Mouse (Mus musculus): ENCODE measurements around the gene AU018091. TPM values are rescaled to one million over a fixed set of nuclear protein-coding genes. Genes with fewer than 3 reads are reported as not detected.
"Not testable (repeated sequence)": the region's sequence is repeated elsewhere in the genome, so short reads cannot be mapped to it uniquely, and the experiment has no call there.

Gene AU018091
- total RNA-seq, 2 experiments from 2014 or later, result not detected

GRCm38 (mm10) chr7:3168296-3168695 lies 707 bp downstream of the AU018091 start:
- DNase-seq (ENCODE audit: low spot score in 2 of 2), result no peak

GRCm38 (mm10) chr7:3166270-3166669 lies 2.7 kb downstream of the AU018091 start:
- no peak for DNase-seq (ENCODE audit: low spot score in 2 of 2)

GRCm38 (mm10) chr7:3164991-3165390 lies 4.0 kb downstream of the AU018091 start:
- no peak for DNase-seq (ENCODE audit: low spot score in 2 of 2)

GRCm38 (mm10) chr7:3164381-3164780 lies 4.6 kb downstream of the AU018091 start:
- DNase-seq (ENCODE audit: low spot score in 2 of 2), result no peak

- no peak for DNase-seq (ENCODE audit: low spot score in 2 of 2)
Observed at GRCm38 (mm10) chr7:3150376-3150775, 18.6 kb downstream of the AU018091 start.

- DNase-seq (ENCODE audit: low spot score in 2 of 2), result no peak
Observed at GRCm38 (mm10) chr7:3146072-3146471, 22.9 kb downstream of the AU018091 start.

GRCm38 (mm10) chr7:3143329-3143728 lies 25.7 kb downstream of the AU018091 start:
- no peak for DNase-seq (ENCODE audit: low spot score in 2 of 2)

GRCm38 (mm10) chr7:3135606-3136005 lies 33.4 kb downstream of the AU018091 start:
- DNase-seq (ENCODE audit: low spot score in 2 of 2), result no peak

GRCm38 (mm10) chr7:3134654-3135053 lies 34.3 kb downstream of the AU018091 start:
- DNase-seq (ENCODE audit: low spot score in 2 of 2), result no peak

GRCm38 (mm10) chr7:3130342-3130741 lies 38.7 kb downstream of the AU018091 start:
- no peak for DNase-seq (ENCODE audit: low spot score in 2 of 2)

- not testable (repeated sequence) for DNase-seq (ENCODE audit: low spot score in 2 of 2)
Observed at GRCm38 (mm10) chr7:3128564-3128963, 40.4 kb downstream of the AU018091 start.

- not testable (repeated sequence) for DNase-seq (ENCODE audit: low spot score in 2 of 2)
Observed at GRCm38 (mm10) chr7:3111193-3111592, 57.8 kb downstream of the AU018091 start.

- DNase-seq (ENCODE audit: low spot score in 2 of 2), result not testable (repeated sequence)
Observed at GRCm38 (mm10) chr7:3106516-3107077, 62.4 kb downstream of the AU018091 start.

Small RNA genes within 50 kb of the gene (microRNA-seq; reads per million reads assigned to microRNA genes)
- gene Mir290a (ENCODE audit: borderline number of aligned reads in 2 of 2), result 0 reads per million in 2 experiments
- gene Mir290b (ENCODE audit: borderline number of aligned reads in 2 of 2), result 0 reads per million in 2 experiments
- 1.8 to 3.8 reads per million in 2 experiments for gene Mir291a (ENCODE audit: borderline number of aligned reads in 2 of 2)
- 0 reads per million in 2 experiments for gene Mir292 (ENCODE audit: borderline number of aligned reads in 2 of 2)
- gene Mir292b (ENCODE audit: borderline number of aligned reads in 2 of 2), result 0 reads per million in 2 experiments

Other genes starting within 250 kb of the AU018091 start
- under 1 TPM in 1 of 2 experiments, not detected in 1; 0.20 TPM for gene Nlrp12, start 80.5 kb upstream of the AU018091 start, total RNA-seq (2021)
- 10 to 100 TPM; 55.9 to 68.6 TPM for gene Myadm, start 119.9 kb upstream of the AU018091 start, total RNA-seq (2021)
- gene Prkcg, start 120.0 kb upstream of the AU018091 start, total RNA-seq (2021), result 1 to 10 TPM in 1 of 2 experiments, under 1 TPM in 1; 0.36 to 1.1 TPM
- gene Cacng7, start 163.8 kb upstream of the AU018091 start, total RNA-seq (2021), result 10 to 100 TPM in 1 of 2 experiments, 1 to 10 TPM in 1; 8.9 to 16.6 TPM
- 1 to 10 TPM; 1.7 to 3.5 TPM for gene Cacng8, start 221.5 kb upstream of the AU018091 start, total RNA-seq (2021)

Measured in adrenal gland, adult 18-20 months (tissue).